Mouse (Mus musculus) ES-E14 (cell line): ENCODE data around the gene Fam43a. TPM values are rescaled to one million over a fixed set of nuclear protein-coding genes. Genes with fewer than 3 reads are reported as not detected.

ENCODE experiments used
- DNase-seq: peaks from one replicate; pipeline ENCODE4 v3.0.0-alpha.2; 2013; ENCODE audit warnings: low read depth, low spot score
- H3K27ac ChIP-seq: 2 replicates; pipeline ENCODE4 v1.5.1; 2012; ENCODE audit warnings: low read depth, mild to moderate bottlenecking, low read length, moderate library complexity, mixed read lengths; ENCODE audit not compliant: poor library complexity, insufficient read depth, severe bottlenecking
- H3K36me3 ChIP-seq: 2 replicates; pipeline ENCODE4 v1.6.1; 2012; ENCODE audit warnings: mild to moderate bottlenecking, low read length, moderate library complexity, mixed read lengths; ENCODE audit not compliant: control insufficient read depth, poor library complexity, insufficient read depth, severe bottlenecking
- H3K4me1 ChIP-seq, 2 experiments: fragments of 150-350 bp in 1 of 2; sonication (generic) in 1 of 2; 2 replicates each; pipeline ENCODE4 v1.6.1; 2012; ENCODE audit warnings: low read length in 2 of 2, mild to moderate bottlenecking in 1 of 2, mixed read lengths in 1 of 2; ENCODE audit not compliant: control insufficient read depth in 2 of 2, insufficient read depth in 2 of 2, poor library complexity in 1 of 2
- H3K4me3 ChIP-seq, 2 experiments: fragments of 150-350 bp in 1 of 2; sonication (generic) in 1 of 2; 2 replicates each; pipeline ENCODE4 v1.5.1; 2012; ENCODE audit warnings: low read length in 2 of 2, low read depth in 1 of 2, mild to moderate bottlenecking in 1 of 2, mixed read lengths in 1 of 2; ENCODE audit not compliant: insufficient read depth in 1 of 2, poor library complexity in 1 of 2, severe bottlenecking in 1 of 2
- H3K9ac ChIP-seq: 2 replicates; pipeline ENCODE4 v1.6.1; 2012; ENCODE audit warnings: low read depth, mild to moderate bottlenecking, low read length, mixed read lengths; ENCODE audit not compliant: poor library complexity, insufficient read depth, severe bottlenecking
- H3K9me3 ChIP-seq: fragments of 150-350 bp; sonication (generic); 2 replicates; pipeline ENCODE4 v1.6.1; 2012; ENCODE audit warnings: low read depth, mild to moderate bottlenecking, low read length; ENCODE audit not compliant: control insufficient read depth, insufficient read depth
- CHD2 ChIP-seq: IDR thresholded peaks from 2 replicates; pipeline ENCODE4 v1.6.1; 2014; ENCODE audit warnings: mild to moderate bottlenecking, low read depth, low read length, inconsistent platforms
- HCFC1 ChIP-seq: IDR thresholded peaks from 2 replicates; pipeline ENCODE4 v1.6.1; 2012; ENCODE audit warnings: low read length, inconsistent platforms, borderline replicate concordance; ENCODE audit not compliant: insufficient read depth
- MAFK ChIP-seq: IDR thresholded peaks from 2 replicates; pipeline ENCODE4 v1.6.1; 2014; ENCODE audit warnings: mild to moderate bottlenecking, low read depth, low read length, inconsistent platforms; ENCODE audit not compliant: insufficient read depth
- ZC3H11A ChIP-seq: IDR thresholded peaks from 2 replicates; pipeline ENCODE4 v1.6.1; 2012; ENCODE audit warnings: low read depth, mild to moderate bottlenecking, inconsistent platforms, low read length, borderline replicate concordance
- ZNF384 ChIP-seq: IDR thresholded peaks from 2 replicates; pipeline ENCODE4 v1.6.1; 2012; ENCODE audit warnings: low read depth, low read length, inconsistent platforms
- in situ Hi-C, 2 experiments: fragments of 600-800 bp; cut with MboI; formaldehyde crosslinking; loops; one replicate each; pipeline ENCODE4 v1.15.1; 2025; ENCODE audit warnings: low sequenced_read_pairs in 2 of 2, inconsistent platforms in 1 of 2; ENCODE audit not compliant: unreplicated experiment in 2 of 2
- total RNA-seq: library from RNA; depleted of rRNA; stranded (reverse); fragments of 300-350 nt; gene quantifications from 2 replicates; pipeline ENCODE4 v1.2.3, GENCODE M21; 2012

Fam43a gene
- total RNA-seq, 1 experiment = 22.2 TPM

- H3K9me3 ChIP-seq = no peaks in the 10 kb centered on the region
- in situ Hi-C loops = no loop called here
Measured at GRCm38 (mm10) chr16:30570173-30570572, 29.4 kb upstream of the Fam43a start.

GRCm38 (mm10) chr16:30571378-30571777 lies 28.1 kb upstream of the Fam43a start:
- in situ Hi-C loops = no loop called here
- no peak overlapping the region; the same call in 1 of the 2 replicates for H3K27ac ChIP-seq
- peaks cover 62% of the 10 kb centered on the region for H3K36me3 ChIP-seq
- TF ChIP-seq ZC3H11A = no peak
- TF ChIP-seq HCFC1 = no peak
- TF ChIP-seq ZNF384 = no peak
- TF ChIP-seq MAFK = no peak
- TF ChIP-seq CHD2 = no peak
- H3K4me3 ChIP-seq = no peak overlapping the region
- DNase-seq = no peak
- H3K4me1 ChIP-seq = peaks cover 2 to 4% of the 10 kb centered on the region in 2 experiments; a peak in 2 of 4 replicates
- no peaks in the 10 kb centered on the region for H3K9me3 ChIP-seq
- H3K9ac ChIP-seq = no peak overlapping the region

More at GRCm38 (mm10) chr16:30570173-30570572, 29.4 kb upstream of the Fam43a start:
- Histone ChIP-seq H3K4me1 (peaks cover 2 to 4% of the 10 kb centered on the region in 2 experiments; a peak in 2 of 4 replicates), H3K27ac (no peak overlapping the region), H3K4me3 (no peak overlapping the region), H3K36me3 (peaks cover 62% of the 10 kb centered on the region), H3K9ac (no peak overlapping the region)
- no peak for DNase-seq
- TF ChIP-seq MAFK (no peak), CHD2 (no peak), ZNF384 (no peak), ZC3H11A (no peak), HCFC1 (no peak)

GRCm38 (mm10) chr16:30572239-30572638 lies 27.3 kb upstream of the Fam43a start:
- in situ Hi-C loops = no loop called here
- no peak for DNase-seq
- H3K27ac ChIP-seq = peak overlapping the region; percentile 49; the same call in 1 of the 2 replicates
- no peak overlapping the region for H3K4me3 ChIP-seq
- H3K36me3 ChIP-seq = peaks cover 62% of the 10 kb centered on the region
- no peaks in the 10 kb centered on the region for H3K9me3 ChIP-seq
- no peak for TF ChIP-seq ZC3H11A
- H3K9ac ChIP-seq = no peak overlapping the region
- peaks cover 2 to 4% of the 10 kb centered on the region in 2 experiments; a peak in 2 of 4 replicates for H3K4me1 ChIP-seq

- Histone ChIP-seq H3K9ac (no peak overlapping the region), H3K4me1 (peaks cover 2 to 4% of the 10 kb centered on the region in 2 experiments; a peak in 2 of 4 replicates), H3K9me3 (no peaks in the 10 kb centered on the region), H3K36me3 (peaks cover 62% of the 10 kb centered on the region), H3K27ac (no peak overlapping the region), H3K4me3 (no peak overlapping the region)
- no peak for TF ChIP-seq MAFK
- DNase-seq = no peak
- in situ Hi-C loops = loop anchor here in 1 of 2 experiments (25.0 kb wide), 1 partner anchor 786 kb away; no protein-coding TSS in a partner anchor
Measured at GRCm38 (mm10) chr16:30575815-30576214, 23.7 kb upstream of the Fam43a start.

GRCm38 (mm10) chr16:30576392-30576791 lies 23.1 kb upstream of the Fam43a start:
- H3K27ac ChIP-seq = no peak overlapping the region
- H3K9ac ChIP-seq = no peak overlapping the region
- TF ChIP-seq MAFK (no peak), ZNF384 (no peak), ZC3H11A (no peak), HCFC1 (no peak), CHD2 (no peak)
- H3K4me1 ChIP-seq = peaks cover 2 to 4% of the 10 kb centered on the region in 2 experiments; a peak in 2 of 4 replicates
- DNase-seq = no peak
- no peaks in the 10 kb centered on the region for H3K9me3 ChIP-seq
- H3K36me3 ChIP-seq = peaks cover 59% of the 10 kb centered on the region
- in situ Hi-C loops = loop anchor here in 1 of 2 experiments (25.0 kb wide), 1 partner anchor 786 kb away; no protein-coding TSS in a partner anchor
- no peak overlapping the region for H3K4me3 ChIP-seq
